Mouse (Mus musculus): ENCODE results near the gene Prr5l. TPM values are rescaled to one million over a fixed set of nuclear protein-coding genes. Genes with fewer than 3 reads are reported as not detected.

Gene Prr5l
- polyA plus RNA-seq, 1 experiment from 2014 or later: 3.9 TPM

DNA sequence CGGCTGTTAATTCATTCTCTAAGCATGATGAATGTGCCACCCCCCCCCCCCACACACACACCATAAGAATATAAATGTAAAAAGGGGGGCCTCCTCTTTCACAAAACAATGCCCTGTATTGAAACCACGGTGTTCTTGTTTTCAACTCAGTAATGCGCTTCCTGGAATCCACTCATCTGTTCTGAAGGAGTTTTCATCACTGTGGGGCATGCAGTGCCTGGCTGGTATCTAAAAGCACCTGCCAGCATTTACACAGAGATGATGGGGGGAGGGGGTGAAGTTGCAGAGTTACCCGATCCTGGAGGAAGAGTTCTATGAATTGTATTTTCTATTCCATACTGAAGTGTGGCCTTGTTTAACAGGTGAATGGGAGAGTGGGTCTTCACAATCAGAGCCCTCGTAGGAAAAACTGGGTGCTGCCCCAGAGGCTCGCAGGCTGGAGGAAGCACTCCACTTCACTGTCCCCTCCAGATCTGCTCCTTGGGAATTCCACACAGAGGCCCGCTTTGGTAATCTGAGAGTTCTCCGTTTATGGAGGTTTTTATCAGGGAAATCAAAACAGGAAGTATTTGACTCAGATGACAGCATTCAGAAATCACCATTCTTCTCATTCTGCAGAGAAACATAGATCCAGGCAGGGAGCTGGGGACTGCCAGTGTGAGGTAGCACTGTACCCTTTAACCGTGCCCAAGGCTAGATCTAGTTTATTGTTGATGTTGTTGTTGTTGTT is 52.5 kb downstream of the Prr5l start:
- Histone ChIP-seq H3K9me3 (replicated peaks) (no peaks in the 10 kb centered on the region), H3K4me1 (replicated peaks) (peaks cover 4% of the 10 kb centered on the region), H3K9ac (no peak overlapping the region), H3K4me3 (replicated peaks) (no peak overlapping the region), H3K4me2 (no peak overlapping the region), H3K36me3 (replicated peaks) (no peaks in the 10 kb centered on the region), H3K27ac (replicated peaks) (no peak overlapping the region), H3K27me3 (no peaks in the 10 kb centered on the region)
- no peak for ATAC-seq (ENCODE audit: insufficient read depth)
- WGBS (ENCODE audit: insufficient replicate concordance): 38% methylated on average over 9 of the region's 9 CpGs

- no peak for ATAC-seq (ENCODE audit: insufficient read depth)
- no peaks in the 10 kb centered on the region for H3K9me3 ChIP-seq (replicated peaks)
- H3K27ac ChIP-seq (replicated peaks): no peak overlapping the region
- peaks cover 4% of the 10 kb centered on the region for H3K4me1 ChIP-seq (replicated peaks)
- H3K4me3 ChIP-seq (replicated peaks): no peak overlapping the region
- 37% methylated on average over 4 of the region's 4 CpGs for WGBS (ENCODE audit: insufficient replicate concordance)
- no peaks in the 10 kb centered on the region for H3K36me3 ChIP-seq (replicated peaks)
- H3K9ac ChIP-seq: no peak overlapping the region
- no peak overlapping the region for H3K4me2 ChIP-seq
- H3K27me3 ChIP-seq: no peaks in the 10 kb centered on the region
Observed at GRCm38 (mm10) chr2:101829013-101829412, 53.8 kb downstream of the Prr5l start.

DNA sequence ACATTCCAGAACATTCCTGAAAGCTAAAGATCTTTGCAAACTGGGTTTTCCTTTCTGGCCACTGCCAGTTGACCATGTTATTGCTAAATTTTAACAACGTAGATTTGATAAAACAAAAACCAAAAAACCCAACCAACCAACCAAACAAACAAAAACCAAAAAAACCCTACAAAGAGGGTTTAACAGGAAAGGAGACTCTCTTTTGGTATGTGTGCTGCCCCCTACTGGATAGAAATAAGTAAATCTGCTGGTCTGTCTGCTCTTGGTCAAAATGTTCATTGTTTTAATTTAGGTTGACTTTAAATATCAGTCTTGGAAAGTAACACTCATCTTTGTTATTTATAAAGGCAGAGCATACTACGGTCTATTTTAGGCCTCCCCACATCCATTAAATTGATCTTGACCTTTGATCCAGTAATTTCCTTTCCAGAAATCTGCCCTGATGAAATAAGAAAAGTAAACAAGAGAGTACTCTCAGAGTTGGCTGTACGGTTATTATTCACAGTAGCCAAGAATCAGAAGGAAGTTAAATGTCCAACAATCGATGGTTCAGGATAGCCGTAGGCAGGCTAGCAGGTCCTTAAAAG is 54.7 kb downstream of the Prr5l start:
- H3K4me2 ChIP-seq: no peak overlapping the region
- ATAC-seq (ENCODE audit: insufficient read depth): no peak
- no peak overlapping the region for H3K4me3 ChIP-seq (replicated peaks)
- H3K27me3 ChIP-seq: no peaks in the 10 kb centered on the region
- 46% methylated on average over 5 of the region's 5 CpGs for WGBS (ENCODE audit: insufficient replicate concordance)
- no peak overlapping the region for H3K9ac ChIP-seq
- H3K9me3 ChIP-seq (replicated peaks): no peaks in the 10 kb centered on the region
- H3K4me1 ChIP-seq (replicated peaks): peaks cover 4% of the 10 kb centered on the region
- H3K36me3 ChIP-seq (replicated peaks): no peaks in the 10 kb centered on the region
- 0 out of 2 replicates have a peak overlapping the region, but pooled peaks have one; percentile 33 for H3K27ac ChIP-seq (replicated peaks)

DNA sequence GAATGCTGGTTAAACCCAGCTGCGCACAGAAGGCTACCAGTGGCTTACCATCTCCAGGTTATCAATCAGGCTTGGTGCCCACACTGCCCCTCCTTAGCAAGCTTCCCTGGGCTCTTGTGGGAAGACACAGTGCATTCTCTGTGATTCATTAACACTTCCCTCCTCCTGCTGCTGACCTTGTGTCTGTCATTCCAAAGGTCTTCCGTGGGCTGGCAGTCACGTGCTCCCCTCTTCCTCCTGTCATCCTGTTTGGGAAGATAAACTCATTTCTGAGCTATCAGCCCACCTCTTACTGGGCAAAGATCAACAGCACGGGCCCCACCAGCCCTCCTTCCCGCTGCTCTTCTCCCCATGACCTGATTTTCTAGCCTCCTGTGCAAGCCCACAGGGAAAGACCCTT is 55.2 kb downstream of the Prr5l start:
- H3K9me3 ChIP-seq (replicated peaks): no peaks in the 10 kb centered on the region
- H3K9ac ChIP-seq: no peak overlapping the region
- peak overlapping the region; percentile 33; the same call in 1 of the 2 replicates for H3K27ac ChIP-seq (replicated peaks)
- H3K36me3 ChIP-seq (replicated peaks): no peaks in the 10 kb centered on the region
- peak overlapping the region; percentile 27; the same call in 1 of the 2 replicates for H3K4me2 ChIP-seq
- 11% methylated on average over 5 of the region's 5 CpGs for WGBS (ENCODE audit: insufficient replicate concordance)
- ATAC-seq (ENCODE audit: insufficient read depth): peak; percentile 72
- H3K4me1 ChIP-seq (replicated peaks): peaks cover 4% of the 10 kb centered on the region
- H3K4me3 ChIP-seq (replicated peaks): no peak overlapping the region
- H3K27me3 ChIP-seq: no peaks in the 10 kb centered on the region

GRCm38 (mm10) chr2:101826950-101827600 is 55.8 kb downstream of the Prr5l start:
- no peak for ATAC-seq (ENCODE audit: insufficient read depth)
- Histone ChIP-seq H3K4me3 (replicated peaks) (no peak overlapping the region), H3K4me2 (peak overlapping the region; percentile 27)

DNA sequence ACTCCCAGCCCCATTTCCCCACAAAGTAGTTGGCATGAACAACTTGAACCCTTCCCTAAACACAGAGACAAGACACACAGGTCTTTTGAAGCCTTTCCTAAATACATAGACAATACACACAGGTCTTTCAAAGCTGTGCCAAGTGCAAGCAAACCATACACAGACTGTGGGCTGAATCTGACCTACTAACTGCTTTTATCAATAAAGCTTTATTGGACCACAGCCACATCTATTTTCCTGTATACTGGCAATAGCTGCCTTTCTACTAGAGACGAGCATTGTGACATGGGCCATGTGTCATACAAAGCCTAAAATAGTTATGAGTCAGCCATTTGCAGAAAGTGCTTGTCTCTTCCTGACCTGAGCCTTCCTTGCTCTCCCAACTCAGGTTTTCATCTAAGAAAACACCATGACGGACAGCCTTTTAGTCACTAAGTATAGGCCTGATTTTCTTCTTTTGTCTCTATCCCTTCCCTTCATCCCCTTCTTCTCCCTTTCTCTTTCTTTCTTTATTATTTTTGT is 56.6 kb downstream of the Prr5l start:
- Histone ChIP-seq H3K4me1 (replicated peaks) (peaks cover 4% of the 10 kb centered on the region), H3K4me3 (replicated peaks) (no peak overlapping the region), H3K27me3 (no peaks in the 10 kb centered on the region), H3K27ac (replicated peaks) (no peak overlapping the region), H3K9ac (no peak overlapping the region), H3K9me3 (replicated peaks) (no peaks in the 10 kb centered on the region), H3K36me3 (replicated peaks) (no peaks in the 10 kb centered on the region), H3K4me2 (no peak overlapping the region)
- no peak for ATAC-seq (ENCODE audit: insufficient read depth)
- WGBS (ENCODE audit: insufficient replicate concordance): 45% methylated on average over 2 of the region's 2 CpGs

More at GRCm38 (mm10) chr2:101826950-101827600, 55.8 kb downstream of the Prr5l start:
- Histone ChIP-seq H3K27me3 (no peaks in the 10 kb centered on the region), H3K4me1 (replicated peaks) (peaks cover 4% of the 10 kb centered on the region), H3K36me3 (replicated peaks) (no peaks in the 10 kb centered on the region), H3K9me3 (replicated peaks) (no peaks in the 10 kb centered on the region), H3K27ac (replicated peaks) (peak overlapping the region; percentile 33), H3K9ac (no peak overlapping the region)
- WGBS (ENCODE audit: insufficient replicate concordance): 56% methylated on average over 3 of the region's 3 CpGs

DNA sequence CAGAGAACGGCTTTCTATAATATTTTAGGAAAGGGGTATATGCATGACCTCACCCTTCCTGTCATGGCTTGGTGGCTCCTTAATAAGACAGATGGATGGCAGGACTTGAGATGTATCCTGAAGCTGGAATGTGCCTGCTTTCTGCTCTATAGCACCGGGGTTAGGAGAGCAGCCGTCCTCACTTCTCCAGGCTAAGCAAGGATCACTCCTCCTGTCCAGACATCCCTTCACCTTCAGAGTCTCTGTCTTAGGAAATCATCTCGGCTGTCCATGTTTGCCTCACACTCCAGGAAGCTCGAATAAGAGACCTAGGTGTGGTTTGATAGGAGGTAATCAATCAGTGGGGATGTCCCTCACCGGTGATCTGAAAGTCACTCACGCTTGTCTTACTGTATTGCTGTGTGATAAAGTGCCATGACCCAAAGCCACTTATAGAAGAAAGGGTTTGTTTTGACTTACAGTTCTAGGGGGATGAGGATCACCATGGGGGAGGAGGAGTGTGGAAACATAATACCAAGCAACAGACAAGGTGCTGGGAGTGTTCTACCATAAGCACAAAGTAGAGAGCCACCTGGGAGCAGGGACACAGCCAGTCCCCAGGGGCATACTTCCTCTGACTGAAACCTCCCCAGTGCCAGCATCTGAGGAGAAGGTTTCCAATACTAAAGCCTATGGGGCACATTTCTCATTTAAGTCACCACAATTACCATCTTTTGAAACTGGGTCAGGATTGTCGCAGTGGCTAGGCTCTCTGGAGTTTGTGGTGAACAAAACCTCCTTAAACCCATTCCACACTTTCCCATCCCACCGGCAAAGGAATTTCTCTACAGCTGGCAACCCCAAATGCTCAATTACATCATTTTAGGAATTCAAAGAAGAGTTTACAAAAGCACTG is 57.4 kb downstream of the Prr5l start:
- no peak overlapping the region for H3K9ac ChIP-seq
- WGBS (ENCODE audit: insufficient replicate concordance): 60% methylated on average over 9 of the region's 9 CpGs

DNA sequence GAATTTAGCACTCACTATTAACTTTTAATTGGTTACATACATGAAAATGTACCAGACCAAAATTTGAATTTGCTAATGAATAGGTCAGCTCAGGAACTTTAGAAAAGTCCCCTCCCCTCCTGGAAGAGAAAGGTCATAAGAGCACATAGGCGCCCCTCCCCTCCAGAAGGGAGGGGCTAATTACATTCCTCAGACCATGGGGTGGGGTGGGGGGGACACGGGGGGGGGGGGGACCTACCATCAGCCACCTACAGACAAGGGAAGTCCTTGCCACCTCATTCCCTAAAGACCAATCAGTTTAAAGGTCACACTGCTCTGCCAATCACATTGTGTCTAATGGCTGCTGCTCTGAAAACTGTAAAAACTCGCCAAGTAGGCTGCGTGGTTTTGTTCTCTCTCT is 59.0 kb downstream of the Prr5l start:
- H3K27me3 ChIP-seq: no peaks in the 10 kb centered on the region
- H3K36me3 ChIP-seq (replicated peaks): no peaks in the 10 kb centered on the region
- H3K4me2 ChIP-seq: no peak overlapping the region
- peaks cover 4% of the 10 kb centered on the region for H3K4me1 ChIP-seq (replicated peaks)
- no peaks in the 10 kb centered on the region for H3K9me3 ChIP-seq (replicated peaks)
- H3K4me3 ChIP-seq (replicated peaks): no peak overlapping the region
- no peak for ATAC-seq (ENCODE audit: insufficient read depth)
- WGBS (ENCODE audit: insufficient replicate concordance): 64% methylated on average over 3 of the region's 4 CpGs
- H3K9ac ChIP-seq: no peak overlapping the region
- H3K27ac ChIP-seq (replicated peaks): no peak overlapping the region

More for the DNA sequence above, 57.4 kb downstream of the Prr5l start:
- Histone ChIP-seq H3K9me3 (replicated peaks) (no peaks in the 10 kb centered on the region), H3K27me3 (no peaks in the 10 kb centered on the region), H3K4me3 (replicated peaks) (no peak overlapping the region), H3K4me2 (no peak overlapping the region), H3K36me3 (replicated peaks) (no peaks in the 10 kb centered on the region), H3K27ac (replicated peaks) (no peak overlapping the region), H3K4me1 (replicated peaks) (peaks cover 4% of the 10 kb centered on the region)
- ATAC-seq (ENCODE audit: insufficient read depth): no peak

- Histone ChIP-seq H3K9me3 (replicated peaks) (no peaks in the 10 kb centered on the region), H3K4me3 (replicated peaks) (no peak overlapping the region), H3K9ac (no peak overlapping the region), H3K4me1 (replicated peaks) (peaks cover 10% of the 10 kb centered on the region), H3K27me3 (no peaks in the 10 kb centered on the region), H3K36me3 (replicated peaks) (no peaks in the 10 kb centered on the region), H3K4me2 (no peak overlapping the region), H3K27ac (replicated peaks) (no peak overlapping the region)
- WGBS (ENCODE audit: insufficient replicate concordance): 24% methylated on average over 13 of the region's 13 CpGs
- ATAC-seq (ENCODE audit: insufficient read depth): no peak
Observed at GRCm38 (mm10) chr2:101822785-101823184, 60.0 kb downstream of the Prr5l start.

- no peaks in the 10 kb centered on the region for H3K36me3 ChIP-seq (replicated peaks)
- H3K4me3 ChIP-seq (replicated peaks): no peak overlapping the region
- no peaks in the 10 kb centered on the region for H3K9me3 ChIP-seq (replicated peaks)
- no peak overlapping the region for H3K4me2 ChIP-seq
- 44% methylated on average over 1 of the region's 1 CpGs for whole genome bisulfite sequencing (ENCODE audit: insufficient replicate concordance)
- H3K9ac ChIP-seq: no peak overlapping the region
- no peaks in the 10 kb centered on the region for H3K27me3 ChIP-seq
- H3K27ac ChIP-seq (replicated peaks): no peak overlapping the region
- H3K4me1 ChIP-seq (replicated peaks): peaks cover 6% of the 10 kb centered on the region; the same call in 1 of the 2 replicates
- no peak for ATAC-seq (ENCODE audit: insufficient read depth)
Observed at GRCm38 (mm10) chr2:101820816-101821215, 62.0 kb downstream of the Prr5l start.
